Mouse (Mus musculus) liver, postnatal 0 days (tissue): ENCODE measurements at regions not wholly inside any gene's neighbourhood (a gene's known extent, or its start where the extent isn't known, plus 50 kb on each side); places are given as distances from the start of the nearest gene placed in this dataset.

Source experiments
- CTCF ChIP-seq: sonication (generic); IDR thresholded peaks from 2 replicates; pipeline ENCODE4 v1.5.1; 2016; ENCODE audit warnings: antibody characterized with exemption, low read depth
- EP300 ChIP-seq: IDR thresholded peaks from 2 replicates; pipeline ENCODE4 v1.6.1; 2016; ENCODE audit warnings: antibody characterized with exemption, low read depth, mild to moderate bottlenecking

- TF ChIP-seq CTCF (no peak), EP300 (no peak)
These were observed 488.7 kb downstream of the Rnf144a start for GRCm38 (mm10) chr12:25926367-25926766.
